Mouse (Mus musculus) C2C12 (cell line): ENCODE results near the gene Kirrel. TPM values are rescaled to one million over a fixed set of nuclear protein-coding genes. Genes with fewer than 3 reads are reported as not detected.

ENCODE experiments used
- H3K27me3 ChIP-seq: one replicate; pipeline ENCODE4 v1.6.1; 2011; ENCODE audit not compliant: control insufficient read depth, insufficient read depth, insufficient read length
- H3K36me3 ChIP-seq: one replicate; pipeline ENCODE4 v1.6.1; 2011; ENCODE audit not compliant: control insufficient read depth, insufficient read depth
- H3K4me3 ChIP-seq: one replicate; pipeline ENCODE4 v1.5.1; 2011; ENCODE audit warnings: mild to moderate bottlenecking, control low read depth; ENCODE audit not compliant: poor library complexity, insufficient read depth, severe bottlenecking
- H3K79me2 ChIP-seq: one replicate; pipeline ENCODE4 v1.6.1; 2011; ENCODE audit not compliant: control insufficient read depth, insufficient read depth
- H3K79me3 ChIP-seq: one replicate; pipeline ENCODE4 v1.6.1; 2011; ENCODE audit warnings: low read depth, control low read depth
- H3ac ChIP-seq: one replicate; pipeline ENCODE3; 2011; ENCODE audit warnings: low read depth; ENCODE audit not compliant: control insufficient read depth, insufficient read length
- CEBPB ChIP-seq: IDR thresholded peaks from one replicate; pipeline ENCODE4 v1.6.1; 2011; ENCODE audit warnings: low read depth, mild to moderate bottlenecking, control low read depth, moderate library complexity
- CTCF ChIP-seq: IDR thresholded peaks from one replicate; pipeline ENCODE4 v1.5.1; 2011; ENCODE audit not compliant: control insufficient read depth, insufficient read depth, insufficient read length
- FOSL1 ChIP-seq: IDR thresholded peaks from one replicate; pipeline ENCODE4 v1.8.0; 2011; ENCODE audit warnings: mild to moderate bottlenecking, low read length; ENCODE audit not compliant: poor library complexity, insufficient read depth, severe bottlenecking
- MAX ChIP-seq: IDR thresholded peaks from one replicate; pipeline ENCODE4 v1.6.1; 2011; ENCODE audit warnings: mild to moderate bottlenecking, control low read depth
- MYOD1 ChIP-seq: IDR thresholded peaks from one replicate; pipeline ENCODE4 v1.6.1; 2011; ENCODE audit warnings: low read depth; ENCODE audit not compliant: control insufficient read depth, insufficient read length
- MYOG ChIP-seq: IDR thresholded peaks from one replicate; pipeline ENCODE4 v1.6.1; 2011; ENCODE audit not compliant: control insufficient read depth, insufficient read length; ENCODE audit errors: extremely low read depth
- USF1 ChIP-seq: IDR thresholded peaks from one replicate; pipeline ENCODE4 v1.6.1; 2011; ENCODE audit warnings: low read depth, mild to moderate bottlenecking, control low read depth, moderate library complexity
- polyA plus RNA-seq: library from polyadenylated mRNA; unstranded; fragments of >200 nt; fragmentation: generic; extraction: Trizol; gene quantifications from one replicate; pipeline ENCODE4 v1.2.1, GENCODE M21; 2012; ENCODE audit warnings: missing spikeins

Gene Kirrel
- polyA plus RNA-seq, 1 experiment, result 42.4 TPM

DNA sequence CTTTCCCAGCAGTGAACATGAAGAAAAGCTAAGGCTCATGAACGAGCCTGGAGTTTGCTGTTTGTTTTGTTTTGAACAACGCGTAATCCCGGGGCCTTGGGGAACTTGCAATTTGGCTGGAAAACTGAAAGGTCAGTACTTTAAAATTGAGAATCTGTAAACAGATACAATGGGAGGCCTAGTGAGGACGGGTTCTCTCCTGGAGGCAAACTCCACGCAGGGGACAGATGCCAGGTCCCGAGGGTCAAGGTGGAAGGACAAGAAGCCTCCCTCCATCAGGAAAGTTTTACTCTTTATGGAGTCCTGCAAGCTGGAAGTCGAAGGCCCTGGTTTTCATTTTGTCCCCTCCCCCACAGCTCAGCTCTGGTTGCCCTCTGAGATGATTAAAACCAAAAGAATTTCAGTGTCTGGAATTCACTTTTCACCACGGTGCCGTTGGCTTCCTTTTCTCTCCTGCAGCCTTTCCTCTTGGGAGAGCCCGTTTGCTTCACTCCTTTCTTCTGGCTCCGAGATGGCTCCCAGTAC, 16.7 kb downstream of the Kirrel start:
- Histone ChIP-seq H3K79me3 (peaks cover 76% of the 10 kb centered on the region), H3K36me3 (peaks cover 74% of the 10 kb centered on the region), H3ac (peak overlapping the region; percentile 53), H3K27me3 (no peaks in the 10 kb centered on the region), H3K4me3 (no peak overlapping the region), H3K79me2 (peaks cover 93% of the 10 kb centered on the region)
- TF ChIP-seq MYOD1 (no peak), FOSL1 (peak; percentile 11), CEBPB (no peak)

- H3K4me3 ChIP-seq, result no peak overlapping the region
- no peaks in the 10 kb centered on the region for H3K27me3 ChIP-seq
- H3K79me2 ChIP-seq, result peaks cover 93% of the 10 kb centered on the region
- TF ChIP-seq MYOG (no peak), CEBPB (no peak), USF1 (no peak), FOSL1 (no peak)
- peaks cover 70% of the 10 kb centered on the region for H3K36me3 ChIP-seq
- peaks cover 75% of the 10 kb centered on the region for H3K79me3 ChIP-seq
- peak overlapping the region; percentile 33 for H3ac ChIP-seq
Measured at GRCm38 (mm10) chr3:87157297-87157696, 17.2 kb downstream of the Kirrel start.

DNA sequence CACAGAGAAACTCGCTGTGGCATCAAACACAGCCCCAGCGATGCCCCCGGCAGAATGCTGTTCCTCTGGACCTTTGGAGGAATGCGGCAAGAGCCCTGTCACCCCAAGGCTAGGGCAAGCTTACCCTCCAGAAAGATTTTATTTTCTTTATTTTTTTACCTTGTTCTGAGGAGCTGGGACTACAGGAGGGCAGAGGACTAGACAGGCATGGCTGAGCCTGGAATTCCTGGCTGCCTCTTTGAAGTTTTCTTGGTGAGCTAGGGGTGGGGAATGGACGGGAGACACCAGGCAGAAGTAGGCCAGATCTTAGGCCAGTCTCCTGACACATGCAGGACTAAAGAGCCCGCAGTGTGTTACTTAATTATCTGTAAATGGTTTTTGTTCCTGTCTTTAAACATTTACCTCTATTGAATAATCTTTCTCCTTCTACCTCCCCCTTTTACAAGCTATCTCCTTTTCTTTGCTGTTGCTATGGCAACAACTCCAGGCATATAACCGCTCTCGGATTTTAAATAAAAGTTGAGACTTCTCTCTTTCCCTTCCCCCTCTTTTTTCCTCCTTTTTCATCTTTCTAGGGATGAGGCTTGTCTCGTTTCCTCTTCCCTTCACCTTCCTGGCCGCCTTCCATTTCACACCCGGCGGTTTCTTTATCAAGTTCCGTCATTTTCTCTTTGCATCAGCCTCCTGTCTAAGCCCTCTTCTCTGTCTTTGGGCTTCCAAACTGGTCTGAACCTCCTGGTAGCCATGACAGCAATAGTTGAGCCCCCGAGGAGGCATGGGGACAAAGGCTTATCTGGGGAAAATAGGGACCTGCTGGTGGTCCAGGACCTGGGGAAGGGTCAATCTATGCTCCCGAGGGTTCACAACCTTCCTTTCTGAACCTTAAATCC, 19.9 kb downstream of the Kirrel start:
- Histone ChIP-seq H3K27me3 (no peaks in the 10 kb centered on the region), H3K79me3 (peaks cover 56% of the 10 kb centered on the region), H3K4me3 (no peak overlapping the region), H3K36me3 (peaks cover 56% of the 10 kb centered on the region), H3ac (no peak overlapping the region), H3K79me2 (peaks cover 87% of the 10 kb centered on the region)
- no peak for TF ChIP-seq CTCF
- no peak for TF ChIP-seq MYOD1
- TF ChIP-seq MYOG, result no peak
- no peak for TF ChIP-seq MAX
- TF ChIP-seq CEBPB, result no peak
- TF ChIP-seq FOSL1, result no peak
- TF ChIP-seq USF1, result no peak

DNA sequence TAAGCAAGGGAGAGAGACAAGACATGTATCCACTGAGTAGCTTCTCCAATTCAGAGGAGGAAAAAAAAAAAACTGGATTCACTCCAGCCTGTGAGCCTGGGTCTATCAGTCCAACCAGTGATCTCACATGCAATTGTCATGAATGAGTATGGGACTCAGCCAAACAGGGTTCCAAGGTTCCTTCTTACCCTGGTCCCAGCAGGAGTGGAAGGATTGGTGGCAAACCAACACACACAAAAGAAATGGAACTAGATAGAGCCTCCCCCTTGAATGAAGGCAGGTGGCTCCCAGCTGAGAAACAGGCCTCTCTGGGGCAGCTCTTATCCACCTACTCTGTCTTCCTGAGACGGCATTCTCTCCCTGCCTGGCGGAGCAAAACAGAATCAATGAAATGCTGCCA, 21.5 kb downstream of the Kirrel start:
- Histone ChIP-seq H3K79me3 (peaks cover 70% of the 10 kb centered on the region), H3K4me3 (no peak overlapping the region), H3K79me2 (peaks cover 93% of the 10 kb centered on the region), H3K27me3 (no peaks in the 10 kb centered on the region), H3ac (no peak overlapping the region), H3K36me3 (peaks cover 66% of the 10 kb centered on the region)
- TF ChIP-seq MAX, result no peak
- TF ChIP-seq USF1, result no peak
- TF ChIP-seq CEBPB, result no peak
- no peak for TF ChIP-seq FOSL1
- TF ChIP-seq MYOG, result no peak
- no peak for TF ChIP-seq MYOD1
- no peak for TF ChIP-seq CTCF

DNA sequence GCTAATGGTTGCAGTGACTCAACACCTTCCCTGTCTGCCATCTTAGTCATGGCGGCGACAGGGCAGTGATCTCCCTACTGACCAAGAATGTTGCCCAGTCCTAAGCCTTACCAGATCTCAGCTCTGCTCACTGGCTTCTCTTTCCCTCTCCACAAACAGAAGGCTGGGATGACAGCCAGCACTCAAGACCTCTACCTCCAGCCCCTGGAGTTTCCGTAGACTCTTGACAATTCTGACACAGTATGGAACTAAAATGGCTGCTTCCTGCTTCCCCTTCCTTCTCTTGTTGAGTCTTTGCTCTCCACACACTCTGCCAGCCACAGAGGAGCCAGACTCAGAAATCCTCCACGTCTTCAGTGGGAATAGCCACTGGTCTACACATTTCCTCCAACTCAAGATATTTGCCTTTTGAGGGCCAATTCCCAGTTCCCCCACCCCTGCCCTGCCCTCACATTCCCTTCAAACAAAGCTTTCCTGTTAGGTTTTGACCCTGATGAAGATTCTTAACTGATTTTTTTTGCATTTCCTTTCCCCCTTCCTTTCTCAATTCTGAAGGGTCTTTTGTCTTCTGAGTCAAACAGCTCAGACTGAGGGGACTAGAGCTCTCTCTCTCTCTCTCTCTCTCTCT, 22.3 kb downstream of the Kirrel start:
- TF ChIP-seq MYOG (no peak), MYOD1 (no peak), USF1 (no peak), CEBPB (no peak), FOSL1 (no peak), MAX (no peak), CTCF (no peak)
- Histone ChIP-seq H3K27me3 (no peaks in the 10 kb centered on the region), H3K36me3 (peaks cover 69% of the 10 kb centered on the region), H3K4me3 (no peak overlapping the region), H3K79me2 (peaks cover 95% of the 10 kb centered on the region), H3K79me3 (peaks cover 73% of the 10 kb centered on the region), H3ac (no peak overlapping the region)

- H3ac ChIP-seq, result peak overlapping the region; percentile 33
- peaks cover 72% of the 10 kb centered on the region for H3K79me3 ChIP-seq
- H3K36me3 ChIP-seq, result peaks cover 68% of the 10 kb centered on the region
- H3K79me2 ChIP-seq, result peaks cover 95% of the 10 kb centered on the region
- no peak overlapping the region for H3K4me3 ChIP-seq
- no peaks in the 10 kb centered on the region for H3K27me3 ChIP-seq
- no peak for TF ChIP-seq MAX
Measured at GRCm38 (mm10) chr3:87151294-87151826, 23.2 kb downstream of the Kirrel start.
